Mouse (Mus musculus) C2C12 (cell line): Measurements from ENCODE around the gene Dmrt1. TPM values are rescaled to one million over a fixed set of nuclear protein-coding genes. Genes with fewer than 3 reads are reported as not detected.

Experiments
- H3K27me3 ChIP-seq: one replicate; pipeline ENCODE4 v1.6.1; 2011; ENCODE audit not compliant: control insufficient read depth, insufficient read depth, insufficient read length
- H3K36me3 ChIP-seq: one replicate; pipeline ENCODE4 v1.6.1; 2011; ENCODE audit not compliant: control insufficient read depth, insufficient read depth
- H3K4me3 ChIP-seq: one replicate; pipeline ENCODE4 v1.5.1; 2011; ENCODE audit warnings: mild to moderate bottlenecking, control low read depth; ENCODE audit not compliant: poor library complexity, insufficient read depth, severe bottlenecking
- H3K79me2 ChIP-seq: one replicate; pipeline ENCODE4 v1.6.1; 2011; ENCODE audit not compliant: control insufficient read depth, insufficient read depth
- H3K79me3 ChIP-seq: one replicate; pipeline ENCODE4 v1.6.1; 2011; ENCODE audit warnings: low read depth, control low read depth
- H3ac ChIP-seq: one replicate; pipeline ENCODE3; 2011; ENCODE audit warnings: low read depth; ENCODE audit not compliant: control insufficient read depth, insufficient read length
- CEBPB ChIP-seq: IDR thresholded peaks from one replicate; pipeline ENCODE4 v1.6.1; 2011; ENCODE audit warnings: low read depth, mild to moderate bottlenecking, control low read depth, moderate library complexity
- CTCF ChIP-seq: IDR thresholded peaks from one replicate; pipeline ENCODE4 v1.5.1; 2011; ENCODE audit not compliant: control insufficient read depth, insufficient read depth, insufficient read length
- FOSL1 ChIP-seq: IDR thresholded peaks from one replicate; pipeline ENCODE4 v1.8.0; 2011; ENCODE audit warnings: mild to moderate bottlenecking, low read length; ENCODE audit not compliant: poor library complexity, insufficient read depth, severe bottlenecking
- MAX ChIP-seq: IDR thresholded peaks from one replicate; pipeline ENCODE4 v1.6.1; 2011; ENCODE audit warnings: mild to moderate bottlenecking, control low read depth
- MYOD1 ChIP-seq: IDR thresholded peaks from one replicate; pipeline ENCODE4 v1.6.1; 2011; ENCODE audit warnings: low read depth; ENCODE audit not compliant: control insufficient read depth, insufficient read length
- MYOG ChIP-seq: IDR thresholded peaks from one replicate; pipeline ENCODE4 v1.6.1; 2011; ENCODE audit not compliant: control insufficient read depth, insufficient read length; ENCODE audit errors: extremely low read depth
- USF1 ChIP-seq: IDR thresholded peaks from one replicate; pipeline ENCODE4 v1.6.1; 2011; ENCODE audit warnings: low read depth, mild to moderate bottlenecking, control low read depth, moderate library complexity
- polyA plus RNA-seq: library from polyadenylated mRNA; unstranded; fragments of >200 nt; fragmentation: generic; extraction: Trizol; gene quantifications from one replicate; pipeline ENCODE4 v1.2.1, GENCODE M21; 2012; ENCODE audit warnings: missing spikeins

The Dmrt1 gene
- polyA plus RNA-seq, 1 experiment = not detected

DNA sequence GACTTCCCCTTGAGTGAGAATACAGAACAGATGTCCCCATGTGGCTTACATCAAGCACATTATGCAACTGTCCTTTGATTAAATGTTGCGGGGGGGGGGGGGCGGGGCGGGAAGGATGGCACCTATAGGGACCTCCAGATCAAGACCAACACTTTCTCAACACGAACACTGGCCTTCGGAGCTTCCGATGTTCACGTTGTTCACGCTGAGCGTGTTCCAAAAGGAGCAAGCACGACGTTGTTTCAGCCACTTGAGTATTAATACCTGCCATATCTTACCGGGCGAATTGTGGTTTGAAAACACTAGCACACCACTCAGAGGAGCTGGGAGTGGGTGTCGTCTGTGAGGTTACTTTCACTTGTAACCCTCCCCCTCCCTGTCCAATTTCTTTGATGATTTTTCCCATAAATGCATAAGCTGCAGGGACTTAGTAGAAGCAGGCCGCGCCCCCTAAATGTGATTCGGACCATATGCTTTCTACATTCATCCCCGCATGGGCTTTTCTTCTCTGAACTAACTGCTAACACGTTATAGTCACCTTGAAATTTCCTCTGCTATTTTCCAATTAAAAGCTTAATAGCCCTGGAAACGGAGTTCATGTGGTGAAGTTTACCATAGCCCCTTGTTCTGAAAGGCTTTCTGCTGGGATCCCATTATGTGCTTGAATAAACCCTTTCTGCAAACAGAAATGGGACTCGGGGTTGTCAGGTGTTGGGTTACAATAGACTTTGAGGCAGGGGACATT, 102.2 kb downstream of the Dmrt1 start:
- Histone ChIP-seq H3K4me3 (no peak overlapping the region), H3K79me3 (no peaks in the 10 kb centered on the region), H3K79me2 (no peaks in the 10 kb centered on the region), H3K27me3 (peaks cover 70% of the 10 kb centered on the region), H3K36me3 (no peaks in the 10 kb centered on the region), H3ac (no peak overlapping the region)
- no peak for TF ChIP-seq MYOG
- TF ChIP-seq CEBPB = no peak
- TF ChIP-seq USF1 = no peak
- TF ChIP-seq MYOD1 = no peak
- no peak for TF ChIP-seq MAX
- TF ChIP-seq FOSL1 = no peak
- no peak for TF ChIP-seq CTCF

DNA sequence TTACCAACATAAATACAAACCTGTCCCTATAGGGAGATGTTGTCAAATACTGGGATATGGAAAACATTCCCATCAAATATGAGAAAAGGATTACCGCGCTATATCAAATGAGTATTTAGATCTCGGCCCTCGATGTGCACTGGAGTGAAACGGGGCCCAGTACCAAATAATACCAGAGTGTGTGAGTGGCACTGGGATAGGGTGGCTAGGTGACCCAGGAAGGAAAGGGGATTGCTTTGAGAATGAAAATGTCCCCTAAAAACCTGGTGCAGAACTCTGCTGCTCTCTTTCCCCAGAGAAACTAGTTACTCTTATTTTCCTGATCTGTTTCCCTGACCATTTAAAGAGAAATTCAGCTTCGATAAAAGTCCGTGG, 102.8 kb downstream of the Dmrt1 start:
- TF ChIP-seq MYOD1 = no peak
- TF ChIP-seq FOSL1 = no peak
- TF ChIP-seq CEBPB = no peak
- no peak for TF ChIP-seq MYOG
- TF ChIP-seq USF1 = no peak
- no peak for TF ChIP-seq MAX
- TF ChIP-seq CTCF = no peak
- Histone ChIP-seq H3ac (no peak overlapping the region), H3K27me3 (peaks cover 69% of the 10 kb centered on the region), H3K79me2 (no peaks in the 10 kb centered on the region), H3K36me3 (no peaks in the 10 kb centered on the region), H3K79me3 (no peaks in the 10 kb centered on the region), H3K4me3 (no peak overlapping the region)

DNA sequence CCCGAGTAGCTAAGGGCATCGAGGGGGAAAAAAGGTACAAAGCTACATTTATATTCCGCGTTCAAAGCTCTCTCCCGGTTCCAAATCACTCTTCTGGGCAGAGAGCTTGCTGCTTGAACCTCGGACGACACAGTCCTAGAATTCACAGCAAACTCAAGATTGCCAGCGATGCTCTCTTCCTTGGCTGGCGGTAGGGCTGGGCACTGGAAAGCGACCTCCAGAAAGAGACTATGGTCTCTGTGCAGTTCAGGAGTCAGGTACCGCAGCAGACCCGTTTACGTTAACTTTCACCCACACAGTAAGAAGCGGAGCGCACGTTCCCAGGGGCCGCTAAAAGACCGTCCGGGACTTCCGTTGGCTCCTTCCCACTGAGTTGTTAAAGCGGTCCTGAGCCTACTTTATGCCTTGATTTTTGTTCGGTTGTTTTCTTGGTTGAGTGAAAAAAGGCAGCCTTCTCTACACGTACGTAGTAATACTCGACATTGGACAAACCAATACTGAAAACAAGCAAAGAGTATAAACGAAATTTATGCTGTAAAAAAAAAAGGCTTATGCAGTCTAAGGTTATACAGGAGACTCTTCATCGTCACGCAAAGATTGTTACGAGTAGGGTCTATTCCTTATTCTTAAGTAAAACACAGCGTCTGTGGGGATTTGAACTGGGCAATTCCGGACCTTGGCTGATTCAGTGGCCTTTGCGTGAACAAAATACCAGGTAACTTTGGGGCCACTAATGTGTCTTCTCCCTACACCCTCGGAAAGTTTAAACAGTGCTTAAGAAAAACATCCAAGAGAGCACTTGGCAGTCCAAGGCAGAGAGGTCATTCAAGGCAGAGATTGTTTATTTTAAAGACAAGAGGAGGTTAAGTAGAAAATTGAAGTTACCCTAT, 103.8 kb downstream of the Dmrt1 start:
- no peak for TF ChIP-seq CEBPB
- Histone ChIP-seq H3ac (no peak overlapping the region), H3K27me3 (peaks cover 71% of the 10 kb centered on the region)

DNA sequence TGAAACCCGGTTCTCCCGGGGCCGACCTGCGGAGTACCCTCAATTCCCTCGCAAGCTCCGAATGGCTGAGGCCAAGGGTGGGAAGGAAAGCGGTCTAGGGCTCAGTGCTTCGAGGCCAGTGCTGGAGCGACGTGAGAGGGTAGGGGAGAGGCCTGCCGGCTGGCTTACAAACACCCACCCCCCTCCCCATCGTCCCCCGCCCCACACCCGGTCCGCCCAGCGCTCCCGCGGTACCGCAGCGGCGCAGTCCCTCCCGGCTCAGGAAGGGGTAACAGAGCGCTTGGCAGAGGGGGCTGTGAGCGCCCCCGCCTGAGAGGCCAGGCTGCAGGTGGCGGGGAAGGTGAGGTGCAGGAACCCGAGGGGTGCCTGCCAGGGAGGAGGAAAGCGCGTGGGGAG, 104.6 kb downstream of the Dmrt1 start, which contains the start of gene Dmrt3:
Gene Dmrt3, plus strand, starts transcription at position 287 of the 396 bp plus-strand sequence.
- Histone ChIP-seq H3ac (peak within 1 kb of the TSS; percentile 6), H3K79me3 (no peaks in the 10 kb centered on the region), H3K36me3 (no peaks in the 10 kb centered on the region), H3K4me3 (no peak within 1 kb of the TSS), H3K79me2 (no peaks in the 10 kb centered on the region), H3K27me3 (peaks cover 65% of the 10 kb centered on the region)
- no peak for TF ChIP-seq USF1
- TF ChIP-seq MAX = no peak
- TF ChIP-seq CTCF = no peak
- TF ChIP-seq MYOD1 = no peak
- TF ChIP-seq MYOG = no peak
- TF ChIP-seq FOSL1 = no peak
- no peak for TF ChIP-seq CEBPB

More for the DNA sequence above, 103.8 kb downstream of the Dmrt1 start:
- no peaks in the 10 kb centered on the region for H3K79me3 ChIP-seq
- H3K4me3 ChIP-seq = no peak overlapping the region
- H3K79me2 ChIP-seq = no peaks in the 10 kb centered on the region
- H3K36me3 ChIP-seq = no peaks in the 10 kb centered on the region

DNA sequence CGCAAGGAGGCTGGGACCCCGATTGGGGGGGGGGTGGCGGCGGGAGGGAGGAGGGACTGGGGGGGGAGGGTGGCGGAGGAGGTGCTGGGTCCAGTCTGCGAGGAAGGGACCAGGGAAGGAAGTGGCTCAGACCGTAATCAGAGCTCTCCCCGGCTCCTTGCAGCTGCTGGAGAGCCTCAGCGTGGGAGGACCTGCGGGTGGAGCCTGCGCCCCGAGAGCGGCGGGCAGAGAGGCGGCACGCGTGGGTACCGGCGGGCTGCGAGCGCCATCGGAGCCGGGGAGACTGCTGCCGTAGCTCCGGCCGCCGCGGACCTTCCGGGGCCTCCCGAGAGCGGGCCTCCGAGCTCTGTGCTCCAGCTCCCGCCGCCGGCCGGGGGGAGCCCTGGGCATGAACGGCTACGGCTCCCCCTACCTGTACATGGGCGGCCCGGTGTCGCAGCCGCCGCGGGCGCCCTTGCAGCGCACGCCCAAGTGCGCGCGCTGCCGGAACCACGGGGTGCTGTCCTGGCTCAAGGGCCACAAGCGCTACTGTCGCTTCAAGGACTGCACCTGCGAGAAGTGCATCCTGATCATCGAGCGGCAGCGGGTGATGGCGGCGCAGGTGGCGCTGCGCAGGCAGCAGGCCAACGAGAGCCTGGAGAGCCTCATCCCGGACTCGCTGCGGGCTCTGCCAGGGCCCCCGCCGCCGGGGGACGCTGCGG, 105.1 kb downstream of the Dmrt1 start:
- peaks cover 59% of the 10 kb centered on the region for H3K27me3 ChIP-seq
- H3K79me3 ChIP-seq = no peaks in the 10 kb centered on the region
- peak overlapping the region; percentile 6 for H3ac ChIP-seq
- H3K4me3 ChIP-seq = no peak overlapping the region
- no peak for TF ChIP-seq FOSL1
- TF ChIP-seq CEBPB = no peak
- peak; percentile 40 for TF ChIP-seq MYOD1
- no peak for TF ChIP-seq CTCF
- no peak for TF ChIP-seq MYOG
- no peaks in the 10 kb centered on the region for H3K36me3 ChIP-seq
- no peaks in the 10 kb centered on the region for H3K79me2 ChIP-seq
